Mouse (Mus musculus): ENCODE data around the gene Hnrnpul2. TPM values are rescaled to one million over a fixed set of nuclear protein-coding genes. Genes with fewer than 3 reads are reported as not detected.

The Hnrnpul2 gene
- 5.6 and 6.4 TPM in 2 replicates for polyA plus RNA-seq (2015; fragmentation: Nextera tagmentation; extraction: Ambion mirVana)

- peak within 1 kb of the TSS; percentile 100 for H3K27ac ChIP-seq
- WGBS: under 1% methylated on average over 83 of the region's 83 CpGs
- H3K9me3 ChIP-seq (replicated peaks): no peaks in the 10 kb centered on the region
- H3K4me1 ChIP-seq: peaks cover 44% of the 10 kb centered on the region
- peaks cover 46% of the 10 kb centered on the region for H3K36me3 ChIP-seq
- H3K4me2 ChIP-seq: peak within 1 kb of the TSS; percentile 88
- peak within 1 kb of the TSS; percentile 88 for H3K4me3 ChIP-seq (replicated peaks)
- H3K27me3 ChIP-seq: no peaks in the 10 kb centered on the region
- H3K9ac ChIP-seq: peak within 1 kb of the TSS; percentile 99
- peak; percentile 95 for ATAC-seq (replicated peaks; ENCODE audit: low FRiP score)
These were observed at the start of gene Hnrnpul2 for GRCm38 (mm10) chr19:8819596-8820423. Gene Hnrnpul2, plus strand, starts transcription at chr19:8820010.

GRCm38 (mm10) chr19:8770567-8771270, 49.1 kb upstream of the Hnrnpul2 start, which contains the start of gene Tmem223:
Gene Tmem223, plus strand, starts transcription at chr19:8770996.
- Histone ChIP-seq H3K4me2 (peak within 1 kb of the TSS; percentile 71), H3K9ac (peak within 1 kb of the TSS; percentile 94), H3K27me3 (no peaks in the 10 kb centered on the region), H3K27ac (peak within 1 kb of the TSS; percentile 93), H3K4me1 (peaks cover 36% of the 10 kb centered on the region), H3K4me3 (replicated peaks) (peak within 1 kb of the TSS; percentile 77), H3K36me3 (peaks cover 68% of the 10 kb centered on the region), H3K9me3 (replicated peaks) (no peaks in the 10 kb centered on the region)
- WGBS: 19% methylated on average over 29 of the region's 29 CpGs
- ATAC-seq (replicated peaks; ENCODE audit: low FRiP score): 0 out of 2 replicates have a peak, but pooled peaks have one; percentile 26

- Histone ChIP-seq H3K36me3 (peaks cover 54% of the 10 kb centered on the region), H3K9me3 (replicated peaks) (no peaks in the 10 kb centered on the region), H3K4me1 (peaks cover 42% of the 10 kb centered on the region), H3K9ac (peak overlapping the region; percentile 85; the same call in 1 of the 2 replicates), H3K27ac (peak overlapping the region; percentile 98; the same call in 1 of the 2 replicates), H3K4me2 (peak overlapping the region; percentile 75), H3K27me3 (no peaks in the 10 kb centered on the region), H3K4me3 (replicated peaks) (peak overlapping the region; percentile 68)
- WGBS: 80% methylated on average over 5 of the region's 5 CpGs
- no peak for ATAC-seq (replicated peaks; ENCODE audit: low FRiP score)
These were observed 46.8 kb upstream of the Hnrnpul2 start for GRCm38 (mm10) chr19:8772996-8773395.

- Histone ChIP-seq H3K4me3 (replicated peaks) (peak overlapping the region; percentile 68), H3K9ac (peak overlapping the region; percentile 85), H3K27ac (peak overlapping the region; percentile 98), H3K27me3 (no peaks in the 10 kb centered on the region), H3K4me2 (peak overlapping the region; percentile 75), H3K4me1 (peaks cover 42% of the 10 kb centered on the region), H3K9me3 (replicated peaks) (no peaks in the 10 kb centered on the region), H3K36me3 (peaks cover 54% of the 10 kb centered on the region)
- 43% methylated on average over 6 of the region's 6 CpGs for WGBS
- ATAC-seq (replicated peaks; ENCODE audit: low FRiP score): no peak
These were observed 46.4 kb upstream of the Hnrnpul2 start for GRCm38 (mm10) chr19:8773409-8773808.

GRCm38 (mm10) chr19:8774086-8774835, 45.5 kb upstream of the Hnrnpul2 start, which contains the start of gene Tmem179b:
Gene Tmem179b, minus strand, starts transcription at chr19:8774467.
- no peaks in the 10 kb centered on the region for H3K9me3 ChIP-seq (replicated peaks)
- peak within 1 kb of the TSS; percentile 75 for H3K4me2 ChIP-seq
- H3K9ac ChIP-seq: peak within 1 kb of the TSS; percentile 85
- H3K27ac ChIP-seq: peak within 1 kb of the TSS; percentile 98
- peak; percentile 94 for ATAC-seq (replicated peaks; ENCODE audit: low FRiP score)
- peaks cover 54% of the 10 kb centered on the region for H3K36me3 ChIP-seq
- H3K4me1 ChIP-seq: peaks cover 42% of the 10 kb centered on the region
- peak within 1 kb of the TSS; percentile 68 for H3K4me3 ChIP-seq (replicated peaks)
- no peaks in the 10 kb centered on the region for H3K27me3 ChIP-seq
- WGBS: under 1% methylated on average over 68 of the region's 68 CpGs

- Histone ChIP-seq H3K27me3 (no peaks in the 10 kb centered on the region), H3K4me2 (peak overlapping the region; percentile 75), H3K9me3 (replicated peaks) (no peaks in the 10 kb centered on the region), H3K27ac (peak overlapping the region; percentile 98), H3K4me3 (replicated peaks) (peak overlapping the region; percentile 68), H3K9ac (peak overlapping the region; percentile 85), H3K36me3 (peaks cover 52% of the 10 kb centered on the region), H3K4me1 (peaks cover 42% of the 10 kb centered on the region)
- ATAC-seq (replicated peaks; ENCODE audit: low FRiP score): peak; percentile 23; the same call in 1 of the 2 replicates
- 4% methylated on average over 20 of the region's 20 CpGs for WGBS
These were observed 44.8 kb upstream of the Hnrnpul2 start for GRCm38 (mm10) chr19:8774951-8775421.

- Histone ChIP-seq H3K9ac (peak within 1 kb of the TSS; percentile 66), H3K36me3 (peaks cover 39% of the 10 kb centered on the region), H3K4me1 (peaks cover 13% of the 10 kb centered on the region), H3K4me3 (replicated peaks) (peak within 1 kb of the TSS; percentile 73), H3K27me3 (no peaks in the 10 kb centered on the region), H3K27ac (peak within 1 kb of the TSS; percentile 95), H3K4me2 (peak within 1 kb of the TSS; percentile 73), H3K9me3 (replicated peaks) (no peaks in the 10 kb centered on the region)
- peak; percentile 99 for ATAC-seq (replicated peaks; ENCODE audit: low FRiP score)
- WGBS: under 1% methylated on average over 32 of the region's 32 CpGs
These were observed 33.6 kb upstream of the Hnrnpul2 start, which contains the start of gene Taf6l for GRCm38 (mm10) chr19:8786008-8786781. Gene Taf6l, minus strand, starts transcription at chr19:8786417.

- Histone ChIP-seq H3K4me2 (no peak overlapping the region), H3K4me1 (peaks cover 13% of the 10 kb centered on the region), H3K27me3 (no peaks in the 10 kb centered on the region), H3K4me3 (replicated peaks) (no peak overlapping the region), H3K9ac (no peak overlapping the region), H3K36me3 (peaks cover 36% of the 10 kb centered on the region), H3K27ac (no peak overlapping the region), H3K9me3 (replicated peaks) (no peaks in the 10 kb centered on the region)
- WGBS: 24% methylated on average over 3 of the region's 3 CpGs
- no peak for ATAC-seq (replicated peaks; ENCODE audit: low FRiP score)
These were observed 31.3 kb upstream of the Hnrnpul2 start for GRCm38 (mm10) chr19:8788521-8788920.

GRCm38 (mm10) chr19:8789171-8789570, 30.6 kb upstream of the Hnrnpul2 start:
- no peak overlapping the region for H3K9ac ChIP-seq
- H3K9me3 ChIP-seq (replicated peaks): no peaks in the 10 kb centered on the region
- no peak overlapping the region for H3K27ac ChIP-seq
- 52% methylated on average over 1 of the region's 1 CpGs for WGBS
- no peak overlapping the region for H3K4me3 ChIP-seq (replicated peaks)
- H3K4me1 ChIP-seq: peaks cover 13% of the 10 kb centered on the region
- no peak overlapping the region for H3K4me2 ChIP-seq
- no peaks in the 10 kb centered on the region for H3K27me3 ChIP-seq
- ATAC-seq (replicated peaks; ENCODE audit: low FRiP score): no peak
- H3K36me3 ChIP-seq: peaks cover 37% of the 10 kb centered on the region

- 71% methylated on average over 7 of the region's 7 CpGs for WGBS
- H3K4me1 ChIP-seq: peaks cover 10% of the 10 kb centered on the region
- no peak overlapping the region for H3K4me3 ChIP-seq (replicated peaks)
- H3K9ac ChIP-seq: no peak overlapping the region
- H3K27me3 ChIP-seq: no peaks in the 10 kb centered on the region
- no peak overlapping the region for H3K4me2 ChIP-seq
- peaks cover 45% of the 10 kb centered on the region for H3K36me3 ChIP-seq
- ATAC-seq (replicated peaks; ENCODE audit: low FRiP score): no peak
- no peaks in the 10 kb centered on the region for H3K9me3 ChIP-seq (replicated peaks)
- H3K27ac ChIP-seq: no peak overlapping the region
These were observed 29.6 kb upstream of the Hnrnpul2 start for GRCm38 (mm10) chr19:8790171-8790570.
